Mouse (Mus musculus): ENCODE measurements around the gene Gfi1b. TPM values are rescaled to one million over a fixed set of nuclear protein-coding genes. Genes with fewer than 3 reads are reported as not detected.
A peak's percentile ranks its signal among the peaks of the same experiment; 100 is the strongest.

The Gfi1b gene
- polyA plus RNA-seq, 1 experiment from 2014 or later, result 0.94 TPM

GRCm38 (mm10) chr2:28653351-28653750 is 31.6 kb upstream of the Gfi1b start:
- no peak for TF ChIP-seq EP300 (IDR thresholded peaks at IDR 0.05)
- no peak for TF ChIP-seq CTCF (IDR thresholded peaks at IDR 0.05)
- DNase-seq (ENCODE audit: low spot score), result no peak
- Histone ChIP-seq H3K27me3 (replicated peaks; ENCODE audit: insufficient read depth, low read length) (no peaks in the 10 kb centered on the region), H3K4me3 (ENCODE audit: low read depth, low read length) (no peak overlapping the region), H3K27ac (ENCODE audit: low read length) (no peak overlapping the region), H3K36me3 (ENCODE audit: insufficient read depth, low read length) (no peaks in the 10 kb centered on the region; the same call in 1 of the 2 replicates), H3K9me3 (ENCODE audit: low read length) (no peaks in the 10 kb centered on the region), H3K4me2 (replicated peaks; ENCODE audit: low read depth, low read length) (no peak overlapping the region), H3K9ac (replicated peaks; ENCODE audit: low read depth) (no peak overlapping the region), H3K4me1 (ENCODE audit: insufficient read depth, low read depth, low read length) (no peaks in the 10 kb centered on the region)
- ATAC-seq, result no peak
- WGBS, result 89% methylated on average over 7 of the region's 7 CpGs

DNA sequence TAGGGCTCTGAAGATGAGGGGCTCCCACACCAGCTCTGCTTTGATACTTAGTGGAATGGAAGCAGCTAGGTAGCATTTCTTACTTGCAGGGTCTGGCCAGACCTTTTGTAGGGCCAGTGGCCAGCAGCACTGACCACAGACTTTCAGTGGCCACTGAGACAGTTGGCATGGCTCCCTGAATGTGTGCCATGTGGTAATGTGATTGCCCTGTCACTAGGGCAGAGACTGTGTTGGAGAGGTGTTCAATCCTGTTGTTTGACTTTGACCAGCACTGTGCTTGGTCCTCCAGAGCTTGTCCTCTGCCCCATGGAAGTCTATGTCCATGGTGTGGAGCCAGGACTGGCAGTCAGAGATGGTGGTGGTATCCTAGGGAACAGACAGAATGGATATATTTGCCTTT is 28.7 kb upstream of the Gfi1b start:
- DNase-seq (ENCODE audit: low spot score) (no peak), ATAC-seq (no peak)
- H3K36me3 ChIP-seq (ENCODE audit: insufficient read depth, low read length), result no peaks in the 10 kb centered on the region
- H3K9me3 ChIP-seq (ENCODE audit: low read length), result no peaks in the 10 kb centered on the region
- H3K27me3 ChIP-seq (replicated peaks; ENCODE audit: insufficient read depth, low read length), result no peaks in the 10 kb centered on the region
- H3K9ac ChIP-seq (replicated peaks; ENCODE audit: low read depth), result no peak overlapping the region
- TF ChIP-seq EP300 (IDR thresholded peaks at IDR 0.05) (no peak), CTCF (IDR thresholded peaks at IDR 0.05) (no peak)
- no peaks in the 10 kb centered on the region for H3K4me1 ChIP-seq (ENCODE audit: insufficient read depth, low read depth, low read length)
- no peak overlapping the region for H3K27ac ChIP-seq (ENCODE audit: low read length)
- H3K4me2 ChIP-seq (replicated peaks; ENCODE audit: low read depth, low read length), result no peak overlapping the region
- no peak overlapping the region for H3K4me3 ChIP-seq (ENCODE audit: low read depth, low read length)

- Histone ChIP-seq H3K27me3 (replicated peaks; ENCODE audit: insufficient read depth, low read length) (no peaks in the 10 kb centered on the region), H3K27ac (ENCODE audit: low read length) (no peak overlapping the region), H3K9me3 (ENCODE audit: low read length) (no peaks in the 10 kb centered on the region), H3K4me1 (ENCODE audit: insufficient read depth, low read depth, low read length) (no peaks in the 10 kb centered on the region; the same call in 1 of the 2 replicates), H3K9ac (replicated peaks; ENCODE audit: low read depth) (no peak overlapping the region), H3K4me2 (replicated peaks; ENCODE audit: low read depth, low read length) (no peak overlapping the region), H3K4me3 (ENCODE audit: low read depth, low read length) (no peak overlapping the region), H3K36me3 (ENCODE audit: insufficient read depth, low read length) (no peaks in the 10 kb centered on the region)
- ATAC-seq (no peak), DNase-seq (ENCODE audit: low spot score) (no peak)
- 91% methylated on average over 3 of the region's 3 CpGs for WGBS
- TF ChIP-seq CTCF (IDR thresholded peaks at IDR 0.05), result no peak
- TF ChIP-seq EP300 (IDR thresholded peaks at IDR 0.05), result no peak
Measured at GRCm38 (mm10) chr2:28643081-28643480, 21.3 kb upstream of the Gfi1b start.

- no peak for DNase-seq (ENCODE audit: low spot score)
- no peaks in the 10 kb centered on the region for H3K9me3 ChIP-seq (ENCODE audit: low read length)
Measured at GRCm38 (mm10) chr2:28641435-28641941, 19.7 kb upstream of the Gfi1b start.

DNA sequence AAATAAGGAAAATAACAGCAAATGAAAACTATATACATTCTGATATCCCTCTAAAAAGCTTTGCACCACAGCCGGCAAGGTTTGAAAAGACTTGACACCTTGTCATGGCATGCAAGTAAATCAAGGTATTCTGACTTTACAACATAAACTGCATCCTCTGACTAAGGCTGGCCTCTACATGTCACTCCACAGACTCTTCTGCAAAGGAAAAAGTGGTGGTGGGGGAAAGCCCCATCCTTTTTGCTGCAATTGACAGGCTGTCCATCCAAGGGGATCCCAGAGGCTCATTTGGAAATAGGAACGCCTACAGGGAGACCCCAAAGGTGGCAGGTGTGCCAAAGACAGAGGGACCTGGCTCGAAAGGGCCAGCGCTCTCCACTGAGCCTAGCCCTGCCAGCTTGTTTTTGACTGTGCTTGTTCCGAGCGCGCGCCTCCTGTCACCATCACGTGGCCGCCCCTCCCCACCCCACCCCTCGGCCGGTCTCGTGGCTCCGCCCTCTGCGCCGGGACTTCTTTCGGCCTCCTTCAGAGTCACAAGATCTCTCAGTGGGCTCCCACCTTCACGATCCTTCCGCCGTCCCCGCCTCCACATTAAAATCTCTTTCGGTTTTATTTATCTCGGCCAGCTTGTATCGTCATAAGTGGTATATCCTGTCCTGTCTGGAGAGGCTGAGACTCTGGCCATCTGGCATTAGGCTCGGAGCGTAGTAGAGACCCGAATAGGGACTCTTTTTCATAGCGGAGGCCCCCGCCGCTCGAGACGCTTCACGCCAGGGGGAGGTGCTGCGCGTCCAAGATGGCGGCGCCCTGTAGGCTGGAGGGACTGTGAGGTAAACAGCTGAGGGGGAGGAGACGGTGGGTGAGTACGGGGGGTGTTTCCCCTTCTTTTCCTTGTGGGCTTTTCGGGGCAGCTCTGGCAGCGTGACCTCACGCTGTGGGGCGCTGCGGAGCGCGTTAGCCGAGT is 19.0 kb upstream of the Gfi1b start, which contains the start of gene Tsc1:
Gene Tsc1, plus strand, starts transcription at position 768 of the 964 bp plus-strand sequence.
- DNase-seq (ENCODE audit: low spot score) (peak; percentile 97), ATAC-seq (peak; percentile 95)
- no peaks in the 10 kb centered on the region for H3K9me3 ChIP-seq (ENCODE audit: low read length)
- 2% methylated on average over 45 of the region's 47 CpGs for WGBS
- TF ChIP-seq EP300 (IDR thresholded peaks at IDR 0.05) (peak; percentile 92), CTCF (IDR thresholded peaks at IDR 0.05) (peak; percentile 37)
- no peaks in the 10 kb centered on the region for H3K27me3 ChIP-seq (replicated peaks; ENCODE audit: insufficient read depth, low read length)
- peak within 1 kb of the TSS; percentile 81 for H3K4me2 ChIP-seq (replicated peaks; ENCODE audit: low read depth, low read length)
- H3K36me3 ChIP-seq (ENCODE audit: insufficient read depth, low read length), result no peaks in the 10 kb centered on the region
- peak within 1 kb of the TSS; percentile 74 for H3K9ac ChIP-seq (replicated peaks; ENCODE audit: low read depth)
- peak within 1 kb of the TSS; percentile 96 for H3K4me3 ChIP-seq (ENCODE audit: low read depth, low read length)
- peak within 1 kb of the TSS; percentile 71 for H3K27ac ChIP-seq (ENCODE audit: low read length)
- H3K4me1 ChIP-seq (ENCODE audit: insufficient read depth, low read depth, low read length), result no peaks in the 10 kb centered on the region; the same call in 1 of the 2 replicates

More at GRCm38 (mm10) chr2:28641435-28641941, 19.7 kb upstream of the Gfi1b start:
- ATAC-seq, result peak; percentile 48
- no peaks in the 10 kb centered on the region for H3K36me3 ChIP-seq (ENCODE audit: insufficient read depth, low read length)
- peak overlapping the region; percentile 81 for H3K4me2 ChIP-seq (replicated peaks; ENCODE audit: low read depth, low read length)
- H3K9ac ChIP-seq (replicated peaks; ENCODE audit: low read depth), result peak overlapping the region; percentile 74
- peak overlapping the region; percentile 96 for H3K4me3 ChIP-seq (ENCODE audit: low read depth, low read length)
- WGBS, result 0% methylated on average over 37 of the region's 43 CpGs
- H3K27ac ChIP-seq (ENCODE audit: low read length), result peak overlapping the region; percentile 71
- H3K4me1 ChIP-seq (ENCODE audit: insufficient read depth, low read depth, low read length), result no peaks in the 10 kb centered on the region; the same call in 1 of the 2 replicates
- H3K27me3 ChIP-seq (replicated peaks; ENCODE audit: insufficient read depth, low read length), result no peaks in the 10 kb centered on the region
- no peak for TF ChIP-seq CTCF (IDR thresholded peaks at IDR 0.05)
- no peak for TF ChIP-seq EP300 (IDR thresholded peaks at IDR 0.05)

- Histone ChIP-seq H3K4me3 (ENCODE audit: low read depth, low read length) (no peak overlapping the region), H3K27ac (ENCODE audit: low read length) (no peak overlapping the region), H3K9me3 (ENCODE audit: low read length) (no peaks in the 10 kb centered on the region), H3K27me3 (replicated peaks; ENCODE audit: insufficient read depth, low read length) (no peaks in the 10 kb centered on the region), H3K36me3 (ENCODE audit: insufficient read depth, low read length) (no peaks in the 10 kb centered on the region), H3K4me1 (ENCODE audit: insufficient read depth, low read depth, low read length) (no peaks in the 10 kb centered on the region; the same call in 1 of the 2 replicates), H3K9ac (replicated peaks; ENCODE audit: low read depth) (no peak overlapping the region), H3K4me2 (replicated peaks; ENCODE audit: low read depth, low read length) (no peak overlapping the region)
- TF ChIP-seq EP300 (IDR thresholded peaks at IDR 0.05) (no peak), CTCF (IDR thresholded peaks at IDR 0.05) (peak; percentile 51)
- peak; percentile 19 for DNase-seq (ENCODE audit: low spot score)
- WGBS, result 51% methylated on average over 7 of the region's 7 CpGs
- no peak for ATAC-seq
Measured at GRCm38 (mm10) chr2:28639794-28640193, 18.0 kb upstream of the Gfi1b start.

All from lung, postnatal 0 days (tissue).